Mouse (Mus musculus): ENCODE results near the gene Egfl8. TPM values are rescaled to one million over a fixed set of nuclear protein-coding genes. Genes with fewer than 3 reads are reported as not detected.
A peak's percentile ranks its signal among the peaks of the same experiment; 100 is the strongest.

Gene Egfl8
- polyA plus RNA-seq, 1 experiment from 2014 or later: 2.8 TPM

- WGBS: 67% methylated on average over 9 of the region's 9 CpGs
- DNase-seq (ENCODE audit: low spot score): peak; percentile 84
- no peak for ATAC-seq (replicated peaks; ENCODE audit: low FRiP score, low TSS enrichment, low read depth)
- peaks cover 15% of the 10 kb centered on the region for H3K4me1 ChIP-seq (replicated peaks; ENCODE audit: control insufficient read depth, insufficient read depth, low read length)
- no peak overlapping the region for H3K4me3 ChIP-seq (ENCODE audit: low read depth, low read length)
- H3K4me2 ChIP-seq (ENCODE audit: low read length): no peak overlapping the region
- H3K36me3 ChIP-seq (ENCODE audit: control insufficient read depth, insufficient read depth, low read length): peaks cover 50% of the 10 kb centered on the region
- H3K27me3 ChIP-seq (replicated peaks; ENCODE audit: control insufficient read depth, insufficient read depth, low read length): peaks cover under 1% of the 10 kb centered on the region; the same call in 1 of the 2 replicates
- H3K27ac ChIP-seq (ENCODE audit: low read depth): no peak overlapping the region
- no peak overlapping the region for H3K9ac ChIP-seq (ENCODE audit: low read length)
- H3K9me3 ChIP-seq (ENCODE audit: control insufficient read depth, low read length): no peaks in the 10 kb centered on the region
Measured at GRCm38 (mm10) chr17:34653746-34654285, 38.0 kb upstream of the Egfl8 start.

DNA sequence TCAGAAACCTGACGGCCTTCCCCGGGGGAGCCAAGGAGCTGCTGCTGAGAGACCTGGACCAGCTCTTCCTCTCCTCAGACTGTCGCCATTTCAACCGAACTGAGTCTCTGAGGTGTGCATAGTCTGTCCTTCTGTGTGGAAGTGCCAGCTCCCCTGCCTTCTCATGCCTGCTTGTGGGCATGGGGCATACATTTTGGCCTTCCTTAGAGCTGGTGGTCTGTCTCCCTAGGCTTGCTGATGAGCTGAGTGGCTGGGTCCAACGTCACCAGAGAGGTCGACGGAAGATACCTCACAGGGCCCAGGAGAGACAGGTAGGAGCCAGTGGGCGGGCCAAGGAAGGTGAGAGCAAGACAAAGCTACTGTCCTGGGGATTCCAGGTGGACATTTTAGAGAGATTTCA, 37.2 kb upstream of the Egfl8 start:
- Histone ChIP-seq H3K9ac (ENCODE audit: low read length) (no peak overlapping the region), H3K27ac (ENCODE audit: low read depth) (no peak overlapping the region), H3K4me3 (ENCODE audit: low read depth, low read length) (no peak overlapping the region), H3K4me2 (ENCODE audit: low read length) (no peak overlapping the region), H3K9me3 (ENCODE audit: control insufficient read depth, low read length) (no peaks in the 10 kb centered on the region), H3K27me3 (replicated peaks; ENCODE audit: control insufficient read depth, insufficient read depth, low read length) (no peaks in the 10 kb centered on the region), H3K36me3 (ENCODE audit: control insufficient read depth, insufficient read depth, low read length) (peaks cover 55% of the 10 kb centered on the region), H3K4me1 (replicated peaks; ENCODE audit: control insufficient read depth, insufficient read depth, low read length) (peaks cover 21% of the 10 kb centered on the region)
- whole genome bisulfite sequencing: 88% methylated on average over 8 of the region's 8 CpGs
- no peak for DNase-seq (ENCODE audit: low spot score)
- ATAC-seq (replicated peaks; ENCODE audit: low FRiP score, low TSS enrichment, low read depth): no peak

GRCm38 (mm10) chr17:34652546-34652945, 36.8 kb upstream of the Egfl8 start:
- H3K9ac ChIP-seq (ENCODE audit: low read length): no peak overlapping the region
- DNase-seq (ENCODE audit: low spot score) (no peak), ATAC-seq (replicated peaks; ENCODE audit: low FRiP score, low TSS enrichment, low read depth) (no peak)
- H3K4me1 ChIP-seq (replicated peaks; ENCODE audit: control insufficient read depth, insufficient read depth, low read length): peaks cover 25% of the 10 kb centered on the region
- WGBS: 88% methylated on average over 10 of the region's 10 CpGs
- H3K4me2 ChIP-seq (ENCODE audit: low read length): no peak overlapping the region
- no peaks in the 10 kb centered on the region for H3K9me3 ChIP-seq (ENCODE audit: control insufficient read depth, low read length)
- H3K4me3 ChIP-seq (ENCODE audit: low read depth, low read length): no peak overlapping the region
- peaks cover 55% of the 10 kb centered on the region for H3K36me3 ChIP-seq (ENCODE audit: control insufficient read depth, insufficient read depth, low read length)
- no peak overlapping the region for H3K27ac ChIP-seq (ENCODE audit: low read depth)
- no peaks in the 10 kb centered on the region for H3K27me3 ChIP-seq (replicated peaks; ENCODE audit: control insufficient read depth, insufficient read depth, low read length)

- H3K36me3 ChIP-seq (ENCODE audit: control insufficient read depth, insufficient read depth, low read length): peaks cover 55% of the 10 kb centered on the region
- H3K4me3 ChIP-seq (ENCODE audit: low read depth, low read length): no peak overlapping the region
- DNase-seq (ENCODE audit: low spot score): no peak
Measured at GRCm38 (mm10) chr17:34651507-34652221, 35.9 kb upstream of the Egfl8 start.

GRCm38 (mm10) chr17:34650781-34651180, 35.0 kb upstream of the Egfl8 start:
- Histone ChIP-seq H3K27ac (ENCODE audit: low read depth) (no peak overlapping the region), H3K27me3 (replicated peaks; ENCODE audit: control insufficient read depth, insufficient read depth, low read length) (no peaks in the 10 kb centered on the region), H3K4me3 (ENCODE audit: low read depth, low read length) (no peak overlapping the region), H3K9me3 (ENCODE audit: control insufficient read depth, low read length) (no peaks in the 10 kb centered on the region), H3K4me1 (replicated peaks; ENCODE audit: control insufficient read depth, insufficient read depth, low read length) (peaks cover 26% of the 10 kb centered on the region), H3K4me2 (ENCODE audit: low read length) (no peak overlapping the region), H3K36me3 (ENCODE audit: control insufficient read depth, insufficient read depth, low read length) (peaks cover 55% of the 10 kb centered on the region), H3K9ac (ENCODE audit: low read length) (no peak overlapping the region)
- 90% methylated on average over 14 of the region's 14 CpGs for WGBS
- DNase-seq (ENCODE audit: low spot score) (no peak), ATAC-seq (replicated peaks; ENCODE audit: low FRiP score, low TSS enrichment, low read depth) (no peak)

More at GRCm38 (mm10) chr17:34651507-34652221, 35.9 kb upstream of the Egfl8 start:
- Histone ChIP-seq H3K4me1 (replicated peaks; ENCODE audit: control insufficient read depth, insufficient read depth, low read length) (peaks cover 25% of the 10 kb centered on the region), H3K27ac (ENCODE audit: low read depth) (no peak overlapping the region), H3K4me2 (ENCODE audit: low read length) (no peak overlapping the region), H3K9ac (ENCODE audit: low read length) (no peak overlapping the region), H3K27me3 (replicated peaks; ENCODE audit: control insufficient read depth, insufficient read depth, low read length) (no peaks in the 10 kb centered on the region), H3K9me3 (ENCODE audit: control insufficient read depth, low read length) (no peaks in the 10 kb centered on the region)
- ATAC-seq (replicated peaks; ENCODE audit: low FRiP score, low TSS enrichment, low read depth): no peak
- 51% methylated on average over 19 of the region's 19 CpGs for WGBS

DNA sequence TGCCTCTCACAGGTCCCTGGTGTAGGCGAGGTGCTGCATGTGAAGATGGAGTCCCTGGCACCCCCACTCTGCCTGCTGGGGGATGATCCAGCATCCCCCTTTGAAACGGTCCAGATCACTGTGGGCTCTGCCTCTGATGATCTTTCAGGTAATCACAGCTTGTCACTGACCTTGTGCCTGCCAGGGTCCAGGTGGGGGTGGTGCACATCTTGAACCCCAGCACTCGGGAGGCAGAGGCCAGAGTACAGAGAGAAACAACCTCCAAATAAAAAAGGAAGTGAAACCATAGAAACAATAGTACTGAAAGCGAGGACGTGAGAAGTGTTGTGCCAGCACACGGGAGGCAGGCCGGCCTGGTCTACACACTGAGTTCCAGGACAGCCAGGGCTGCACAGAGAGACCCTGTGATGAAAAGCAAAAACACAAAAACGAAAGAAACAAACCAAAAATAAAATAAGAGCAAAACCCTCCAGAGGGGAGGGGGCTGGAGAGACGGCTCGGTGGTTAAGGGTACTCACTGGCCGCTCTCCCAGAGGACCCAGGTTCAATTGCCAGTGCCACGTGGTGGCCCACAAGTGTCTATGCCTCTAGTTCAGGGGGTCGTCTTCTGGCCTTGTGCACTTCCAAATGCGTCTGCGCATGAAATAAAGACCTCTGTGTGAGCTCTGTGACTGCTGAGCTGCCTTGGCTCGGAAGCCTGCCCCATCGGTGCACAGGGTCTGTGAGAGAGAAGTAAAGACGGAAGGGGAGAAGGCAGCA, 33.5 kb upstream of the Egfl8 start:
- Histone ChIP-seq H3K9ac (ENCODE audit: low read length) (no peak overlapping the region), H3K4me1 (replicated peaks; ENCODE audit: control insufficient read depth, insufficient read depth, low read length) (peaks cover 25% of the 10 kb centered on the region; the same call in 1 of the 2 replicates), H3K9me3 (ENCODE audit: control insufficient read depth, low read length) (no peaks in the 10 kb centered on the region), H3K4me3 (ENCODE audit: low read depth, low read length) (no peak overlapping the region), H3K27ac (ENCODE audit: low read depth) (no peak overlapping the region), H3K4me2 (ENCODE audit: low read length) (no peak overlapping the region), H3K36me3 (ENCODE audit: control insufficient read depth, insufficient read depth, low read length) (peaks cover 52% of the 10 kb centered on the region), H3K27me3 (replicated peaks; ENCODE audit: control insufficient read depth, insufficient read depth, low read length) (no peaks in the 10 kb centered on the region)
- 85% methylated on average over 18 of the region's 18 CpGs for WGBS
- DNase-seq (ENCODE audit: low spot score) (no peak), ATAC-seq (replicated peaks; ENCODE audit: low FRiP score, low TSS enrichment, low read depth) (no peak)

GRCm38 (mm10) chr17:34648141-34648890, 32.5 kb upstream of the Egfl8 start:
- peaks cover 25% of the 10 kb centered on the region; the same call in 1 of the 2 replicates for H3K4me1 ChIP-seq (replicated peaks; ENCODE audit: control insufficient read depth, insufficient read depth, low read length)
- DNase-seq (ENCODE audit: low spot score) (no peak), ATAC-seq (replicated peaks; ENCODE audit: low FRiP score, low TSS enrichment, low read depth) (no peak)
- peak overlapping the region; percentile 99 for H3K4me3 ChIP-seq (ENCODE audit: low read depth, low read length)
- H3K9me3 ChIP-seq (ENCODE audit: control insufficient read depth, low read length): no peaks in the 10 kb centered on the region
- 0 out of 2 replicates have a peak overlapping the region, but pooled peaks have one; percentile 10 for H3K9ac ChIP-seq (ENCODE audit: low read length)
- H3K36me3 ChIP-seq (ENCODE audit: control insufficient read depth, insufficient read depth, low read length): peaks cover 47% of the 10 kb centered on the region
- H3K27ac ChIP-seq (ENCODE audit: low read depth): no peak overlapping the region
- 85% methylated on average over 16 of the region's 16 CpGs for WGBS
- H3K27me3 ChIP-seq (replicated peaks; ENCODE audit: control insufficient read depth, insufficient read depth, low read length): no peaks in the 10 kb centered on the region
- peak overlapping the region; percentile 78 for H3K4me2 ChIP-seq (ENCODE audit: low read length)

Data from intestine, embryonic 14.5 days (tissue).